Mouse (Mus musculus) adrenal gland, adult 8-10 months (tissue): Measurements from ENCODE around the gene Caskin1. TPM values are rescaled to one million over a fixed set of nuclear protein-coding genes. Genes with fewer than 3 reads are reported as not detected.

ENCODE experiments used
- DNase-seq: peaks from one replicate; pipeline ENCODE4 v3.0.0; 2022
- total RNA-seq, 4 experiments: library from RNA; stranded (reverse); gene quantifications; 2 replicates each; pipeline ENCODE4 v1.2.4; 2022

Caskin1 gene
- total RNA-seq, 4 experiments from 2014 or later, result 49.1 to 61.2 (median 53.8) TPM

- peak; percentile 82 for DNase-seq
Measured at GRCm38 (mm10) chr17:24472512-24472911, 15.9 kb upstream of the Caskin1 start.

DNA sequence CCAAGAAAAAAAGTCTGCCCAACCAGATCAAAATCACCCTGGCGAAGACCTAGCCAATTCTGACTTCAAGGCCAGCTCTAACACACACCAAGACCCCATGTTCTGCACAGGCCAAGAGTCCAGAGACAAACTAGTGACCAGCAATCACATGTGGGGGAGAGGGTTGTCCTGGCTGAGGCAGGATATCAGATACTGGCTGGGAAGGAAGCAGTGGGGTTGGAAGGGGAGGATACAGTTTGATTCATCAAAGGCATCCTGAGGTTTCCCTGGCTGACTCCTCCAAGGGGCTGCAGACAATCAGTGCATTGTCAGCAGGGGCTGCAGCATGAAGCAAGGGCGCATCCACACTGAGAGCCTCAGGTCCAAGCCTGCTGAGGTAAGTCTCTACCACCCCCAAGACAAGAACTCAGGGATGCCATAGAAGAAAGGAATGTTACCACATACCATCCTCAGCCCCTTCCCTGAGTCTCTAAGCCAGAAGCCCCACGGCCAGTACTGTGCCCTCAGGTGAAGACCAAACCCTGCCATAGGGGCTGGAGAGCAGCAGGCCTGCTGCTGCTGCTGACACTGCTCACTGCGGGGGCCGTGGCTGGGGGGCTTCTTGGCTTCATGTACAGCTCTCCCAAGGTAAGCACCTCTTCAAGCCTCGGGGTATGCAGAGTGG is 14.7 kb upstream of the Caskin1 start, which contains the start of gene Bricd5:
Gene Bricd5 (plus strand): TSS at position 273 of the 664 bp plus-strand sequence.
- no peak for DNase-seq

DNA sequence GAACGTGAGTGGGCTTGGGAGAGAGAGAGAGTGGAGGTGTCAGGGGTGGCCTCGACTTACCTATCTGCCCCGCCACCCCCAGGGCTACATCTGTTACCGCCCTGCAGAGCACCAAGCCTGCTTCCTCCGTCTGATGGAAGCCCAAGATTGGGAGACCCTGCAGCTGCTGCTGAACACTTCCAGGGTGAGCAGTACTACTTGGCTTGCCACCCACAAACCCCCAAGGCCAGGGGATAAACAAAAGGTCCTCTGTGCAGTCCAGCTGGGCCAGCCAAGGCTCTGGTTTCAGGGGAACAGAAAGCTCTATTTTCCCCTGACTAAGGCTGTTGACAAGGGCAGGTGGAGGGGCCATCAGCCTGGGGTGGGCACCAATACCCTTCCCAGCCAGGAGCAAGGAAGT is 13.8 kb upstream of the Caskin1 start:
- no peak for DNase-seq

DNA sequence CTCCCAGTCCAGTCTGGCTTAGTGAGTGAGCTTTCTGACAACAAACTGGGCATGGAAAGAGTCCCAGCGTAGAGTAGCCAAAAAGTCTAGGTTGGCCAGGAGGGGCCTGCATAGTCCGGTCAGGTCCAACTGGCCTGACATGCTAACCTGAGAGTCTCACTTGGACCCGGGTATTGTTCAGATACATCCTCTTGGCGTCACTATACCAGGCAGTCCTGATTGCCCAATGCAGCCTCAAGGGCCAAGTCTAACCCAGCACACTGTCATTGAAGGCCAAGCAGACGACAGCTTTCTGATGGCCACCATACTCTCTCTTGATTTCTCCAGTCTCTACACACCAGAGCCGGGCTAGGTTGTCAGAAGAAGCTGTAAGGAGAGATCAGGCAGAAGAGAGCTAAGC is 12.8 kb upstream of the Caskin1 start:
- no peak for DNase-seq

DNA sequence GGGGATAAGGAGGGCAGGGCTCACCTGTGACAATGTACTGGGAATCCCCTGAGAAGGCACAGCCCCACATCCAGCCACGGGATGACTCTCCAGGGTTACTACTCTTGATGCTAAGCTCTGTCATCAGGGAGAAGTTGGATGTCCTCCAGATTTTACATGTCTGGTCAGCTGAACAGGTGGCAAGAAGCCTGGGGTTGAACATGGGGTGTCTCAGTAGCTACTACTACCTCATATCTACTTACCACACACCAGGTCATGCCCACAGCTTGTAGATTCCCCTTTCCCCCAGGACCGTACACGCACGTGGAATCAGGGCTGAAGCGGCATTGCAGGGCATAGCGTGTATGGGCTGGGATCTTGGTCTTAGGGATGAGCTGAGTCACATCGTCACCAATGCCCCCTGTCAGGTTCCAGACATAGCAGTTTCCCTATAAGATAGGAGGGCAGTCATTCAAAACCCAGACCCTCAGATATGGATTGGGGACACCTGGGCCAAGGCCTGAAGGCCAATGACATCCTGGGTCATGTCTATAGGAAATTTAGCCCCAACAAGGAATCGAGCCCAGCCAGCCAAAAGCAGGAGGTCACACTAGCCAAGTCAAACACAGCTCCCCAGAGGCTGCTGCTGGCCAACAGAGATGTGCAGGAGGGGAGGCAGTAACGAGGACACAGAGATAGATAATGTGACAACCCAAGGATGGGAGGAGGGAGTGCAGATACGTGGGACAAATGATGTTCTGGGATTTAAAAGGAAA is 12.2 kb upstream of the Caskin1 start:
- no peak for DNase-seq

DNA sequence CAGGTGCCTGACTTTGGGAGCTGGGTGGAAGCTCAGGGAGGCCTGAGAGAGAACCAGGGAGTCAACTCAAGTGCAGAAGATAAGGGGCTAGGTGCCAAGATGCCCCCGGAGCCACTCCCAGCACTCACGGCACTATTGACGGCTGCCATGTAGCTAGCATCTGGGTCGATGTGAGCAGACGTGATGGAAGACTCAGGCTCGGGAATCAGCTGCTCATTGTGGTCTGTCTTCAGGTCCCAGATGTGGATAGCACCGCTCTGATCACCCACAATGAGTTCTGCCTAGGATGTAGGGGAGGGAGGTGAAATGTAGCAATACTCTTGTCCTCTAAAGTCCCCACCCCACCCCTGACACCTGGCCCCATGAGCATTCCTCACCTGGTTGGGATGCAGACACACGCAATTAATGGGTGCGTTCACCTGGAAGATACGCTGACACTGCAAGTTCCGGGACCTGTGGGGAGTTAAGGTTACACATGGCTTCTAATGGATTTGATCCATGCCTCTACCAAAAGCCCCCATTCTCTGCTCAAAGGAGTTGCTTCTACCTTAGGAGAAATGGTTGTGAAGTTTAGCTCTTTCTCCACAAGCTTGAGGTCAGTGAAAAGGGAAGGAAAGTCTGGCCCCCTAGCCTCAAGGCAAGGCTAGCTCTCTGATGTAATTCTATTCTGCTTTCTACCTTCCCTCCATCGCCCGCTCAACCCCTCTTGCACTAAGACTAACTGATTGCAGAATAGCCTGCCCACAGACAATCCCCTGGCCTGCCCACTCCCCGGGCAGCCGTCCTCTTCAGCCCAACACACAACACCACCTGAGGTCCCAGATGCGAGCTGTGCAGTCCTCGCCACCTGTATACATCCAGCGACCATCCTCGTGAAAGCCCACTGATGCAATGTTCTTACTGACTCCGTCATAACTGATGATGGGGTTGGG is 11.1 kb upstream of the Caskin1 start:
- DNase-seq, result no peak

- DNase-seq, result no peak
Measured at GRCm38 (mm10) chr17:24477985-24478600, 10.3 kb upstream of the Caskin1 start.

GRCm38 (mm10) chr17:24478663-24479380 is 9.6 kb upstream of the Caskin1 start, which contains the start of gene Mlst8:
Mlst8 (minus strand) TSS chr17:24479078.
- peak; percentile 94 for DNase-seq

GRCm38 (mm10) chr17:24479431-24479830 is 9.0 kb upstream of the Caskin1 start:
- DNase-seq, result no peak

- no peak for DNase-seq
Measured at GRCm38 (mm10) chr17:24480201-24480826, 8.1 kb upstream of the Caskin1 start.

- DNase-seq, result no peak
Measured at GRCm38 (mm10) chr17:24481027-24481815, 7.2 kb upstream of the Caskin1 start.

DNA sequence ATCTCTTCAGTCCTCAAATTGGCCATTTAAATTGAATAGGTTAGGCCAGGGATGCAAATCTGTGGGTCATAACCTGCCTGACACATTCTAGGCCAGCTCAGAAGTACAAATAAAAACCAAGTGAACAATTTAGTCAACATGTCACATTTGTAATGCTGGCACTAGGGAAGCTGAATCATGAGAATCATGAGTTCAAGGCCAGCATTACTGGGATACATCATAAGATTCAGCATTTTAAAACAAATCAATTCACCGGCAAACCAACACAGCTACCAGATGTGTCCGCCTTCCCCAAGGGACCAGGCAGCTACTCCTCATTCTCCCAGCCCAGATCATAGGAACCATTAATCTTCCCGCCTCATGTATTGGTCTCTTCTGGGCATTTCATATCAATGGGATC is 4.9 kb upstream of the Caskin1 start:
- no peak for DNase-seq

DNA sequence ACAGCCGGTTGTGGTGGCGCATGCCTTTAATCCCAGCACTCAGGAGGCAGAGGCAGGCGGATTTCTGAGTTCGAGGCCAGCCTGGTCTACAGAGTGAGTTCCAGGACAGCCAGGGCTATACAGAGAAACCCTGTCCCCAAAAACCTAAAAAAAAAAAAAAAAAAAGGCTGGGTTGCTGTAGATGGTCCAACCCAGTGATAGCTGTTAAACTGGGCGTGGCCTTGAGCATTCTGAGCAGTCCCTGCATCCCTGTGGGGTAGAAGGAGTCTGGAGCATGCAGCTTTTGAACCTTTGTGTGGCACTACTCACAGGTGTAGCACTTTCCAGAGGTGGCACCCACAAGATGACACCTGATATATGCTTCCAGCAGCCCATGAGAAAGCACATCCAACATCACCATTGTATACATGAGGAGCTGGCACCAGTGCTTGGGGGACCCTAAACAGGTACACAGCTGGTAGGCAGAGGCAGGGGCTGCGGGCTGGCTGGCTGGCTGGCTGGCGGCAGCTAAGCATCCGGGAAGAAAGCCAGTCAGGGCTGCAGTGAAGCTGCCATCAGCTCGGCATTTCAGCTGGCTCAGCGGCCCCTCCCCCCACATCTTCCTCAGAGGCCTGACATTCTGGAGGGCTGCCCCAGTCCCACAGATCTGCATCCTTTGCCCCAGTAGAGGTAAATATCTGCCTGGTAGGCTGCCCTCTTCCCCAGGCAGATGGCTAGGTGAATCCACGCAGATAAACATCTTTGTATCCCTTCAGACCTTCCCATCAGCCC is 3.1 kb upstream of the Caskin1 start:
- no peak for DNase-seq

DNA sequence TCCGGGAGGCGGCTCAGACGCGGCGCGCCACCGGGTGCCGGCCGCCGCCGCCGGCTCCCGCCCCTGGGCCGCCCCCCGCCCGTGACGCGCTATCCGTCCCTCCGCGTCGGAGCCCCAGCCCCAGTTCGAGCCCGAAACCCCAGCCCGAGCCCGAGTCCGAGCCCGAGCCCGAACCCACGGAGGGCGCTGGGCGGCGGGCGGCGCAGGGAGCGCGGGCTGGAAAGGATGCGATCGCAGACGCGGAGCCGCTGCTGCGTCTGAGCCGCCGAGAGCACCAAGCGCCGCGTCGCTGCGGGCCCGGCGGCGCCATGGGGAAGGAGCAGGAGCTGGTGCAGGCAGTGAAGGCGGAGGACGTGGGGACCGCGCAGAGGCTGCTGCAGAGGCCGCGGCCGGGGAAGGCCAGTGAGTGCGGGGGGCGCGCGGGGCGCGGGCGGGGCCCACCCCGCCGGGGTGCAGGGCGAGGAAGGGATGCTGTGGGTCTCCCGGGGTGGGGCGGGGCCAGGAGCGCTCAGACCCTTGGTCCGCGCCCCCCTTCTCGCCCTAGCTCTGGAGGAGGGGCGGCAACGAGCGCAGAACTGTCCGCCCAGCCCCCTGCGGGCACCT is 362 bp downstream of the Caskin1 start:
- no peak for DNase-seq

- no peak for DNase-seq
Measured at GRCm38 (mm10) chr17:24489265-24490030, 1.0 kb downstream of the Caskin1 start.

DNA sequence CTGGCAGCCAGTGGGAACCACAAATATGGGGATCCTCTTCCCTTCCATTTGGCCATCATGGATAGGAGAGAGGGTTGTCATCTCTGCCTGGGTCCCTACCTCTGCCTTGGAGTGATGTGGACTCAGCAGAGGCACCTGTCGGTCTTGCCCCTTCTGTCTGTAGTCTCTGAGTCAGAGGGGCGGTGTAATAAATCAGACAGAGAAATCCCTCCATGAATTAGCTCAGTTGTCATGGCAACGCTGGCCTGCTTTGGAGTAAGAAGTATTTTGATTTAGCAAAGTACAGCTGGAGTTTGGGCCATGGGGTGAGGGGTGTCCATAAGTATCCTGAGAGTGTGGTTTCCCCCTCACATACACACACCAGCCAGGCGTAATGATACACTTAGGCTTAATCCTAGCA is 2.0 kb downstream of the Caskin1 start:
- no peak for DNase-seq

GRCm38 (mm10) chr17:24494627-24495335 is 6.4 kb downstream of the Caskin1 start:
- DNase-seq, result no peak

DNA sequence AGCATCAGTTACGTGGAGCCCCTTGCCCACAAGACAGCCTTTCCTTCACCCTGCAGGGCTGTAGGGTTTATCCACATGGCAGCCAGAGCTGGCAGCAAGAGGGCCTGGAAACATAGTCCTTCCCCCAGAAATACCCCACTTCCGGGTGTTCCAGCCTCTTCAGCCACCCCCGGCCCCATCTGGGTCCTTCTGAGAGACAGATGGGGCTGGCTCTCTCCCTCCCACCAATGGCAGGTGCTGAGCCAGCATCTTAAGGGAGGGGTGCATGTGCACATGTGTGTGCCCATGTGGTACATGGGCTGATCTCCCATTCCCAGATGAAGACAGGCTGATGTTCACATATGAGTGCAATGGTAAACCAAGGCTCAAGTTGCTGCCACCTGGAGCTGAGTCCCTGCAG is 7.0 kb downstream of the Caskin1 start:
- DNase-seq, result no peak
